Mouse (Mus musculus): ENCODE data around the gene Smim14.
"Not testable (repeated sequence)": the region's sequence is repeated elsewhere in the genome, so short reads cannot be mapped to it uniquely, and the experiment has no call there.

Gene Smim14

DNA sequence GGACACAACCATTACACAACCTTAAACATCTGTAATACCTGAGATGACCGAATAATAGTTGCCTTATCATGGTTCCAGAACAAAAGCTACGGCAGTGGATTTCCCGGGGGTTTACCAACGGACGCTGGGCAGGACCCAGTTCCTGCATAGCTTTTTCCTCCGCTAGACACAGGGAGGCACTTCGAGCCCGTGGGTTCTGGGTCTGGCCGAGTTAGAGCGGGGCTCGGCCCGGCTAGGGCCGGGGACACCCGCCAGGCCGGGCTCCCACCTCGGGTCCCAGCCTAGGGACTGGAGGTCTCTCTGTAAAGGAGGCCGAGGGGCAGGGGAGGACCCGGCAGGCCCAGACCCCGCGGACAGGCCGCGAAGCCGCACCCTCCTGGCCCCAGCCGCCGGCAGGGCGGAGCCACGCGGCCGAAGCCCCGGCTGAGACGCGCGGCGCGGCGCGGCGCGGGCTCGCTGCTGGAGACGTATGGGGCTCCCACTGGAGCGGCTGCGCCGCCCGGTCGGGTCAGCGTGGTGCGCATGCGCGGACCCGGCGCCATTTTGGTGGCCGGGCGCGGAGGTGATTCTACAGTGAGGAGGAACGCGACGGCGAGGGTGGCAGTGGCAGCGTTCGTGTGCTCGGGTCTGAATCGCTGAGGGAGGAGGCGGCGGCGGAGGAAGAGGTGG, at the start of gene Smim14, which contains the start of gene Ube2k:
Gene Smim14, minus strand, starts transcription at position 434 of the 669 bp plus-strand sequence.
Gene Ube2k, plus strand, starts transcription at position 483 of the 669 bp plus-strand sequence.
- peak; percentile 88 to 91 for DNase-seq (ENCODE audit: low spot score in 2 of 2)

GRCm38 (mm10) chr5:65586291-65586690, 49.3 kb upstream of the Smim14 start:
- DNase-seq (ENCODE audit: low spot score in 2 of 2): no peak

- DNase-seq (ENCODE audit: low spot score in 2 of 2): no peak
Observed at GRCm38 (mm10) chr5:65578545-65578944, 41.6 kb upstream of the Smim14 start.

GRCm38 (mm10) chr5:65575896-65576295, 38.9 kb upstream of the Smim14 start:
- DNase-seq (ENCODE audit: low spot score in 2 of 2): no peak

DNA sequence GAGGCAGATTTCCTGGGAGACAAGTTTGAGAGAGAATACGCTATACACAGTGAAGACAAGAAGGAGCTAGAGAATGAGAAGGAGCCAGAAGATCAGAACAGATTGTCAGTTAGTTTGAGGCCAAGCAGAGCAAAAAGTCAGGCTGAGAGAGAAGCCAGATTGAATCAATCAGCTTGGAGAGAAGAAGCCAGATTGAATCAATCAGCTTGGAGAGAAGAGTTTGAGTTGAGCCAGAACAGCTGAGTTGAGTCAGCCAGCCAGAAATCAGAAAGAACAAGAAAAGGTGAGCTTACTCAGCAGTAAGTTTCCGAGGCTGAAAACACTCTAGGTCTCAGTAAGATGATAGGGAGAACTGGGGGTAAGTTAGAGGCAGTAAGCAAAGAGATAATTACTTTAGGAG, 37.9 kb upstream of the Smim14 start:
- DNase-seq (ENCODE audit: low spot score in 2 of 2): no peak

GRCm38 (mm10) chr5:65565486-65565885, 28.5 kb upstream of the Smim14 start:
- no peak for DNase-seq (ENCODE audit: low spot score in 2 of 2)

DNA sequence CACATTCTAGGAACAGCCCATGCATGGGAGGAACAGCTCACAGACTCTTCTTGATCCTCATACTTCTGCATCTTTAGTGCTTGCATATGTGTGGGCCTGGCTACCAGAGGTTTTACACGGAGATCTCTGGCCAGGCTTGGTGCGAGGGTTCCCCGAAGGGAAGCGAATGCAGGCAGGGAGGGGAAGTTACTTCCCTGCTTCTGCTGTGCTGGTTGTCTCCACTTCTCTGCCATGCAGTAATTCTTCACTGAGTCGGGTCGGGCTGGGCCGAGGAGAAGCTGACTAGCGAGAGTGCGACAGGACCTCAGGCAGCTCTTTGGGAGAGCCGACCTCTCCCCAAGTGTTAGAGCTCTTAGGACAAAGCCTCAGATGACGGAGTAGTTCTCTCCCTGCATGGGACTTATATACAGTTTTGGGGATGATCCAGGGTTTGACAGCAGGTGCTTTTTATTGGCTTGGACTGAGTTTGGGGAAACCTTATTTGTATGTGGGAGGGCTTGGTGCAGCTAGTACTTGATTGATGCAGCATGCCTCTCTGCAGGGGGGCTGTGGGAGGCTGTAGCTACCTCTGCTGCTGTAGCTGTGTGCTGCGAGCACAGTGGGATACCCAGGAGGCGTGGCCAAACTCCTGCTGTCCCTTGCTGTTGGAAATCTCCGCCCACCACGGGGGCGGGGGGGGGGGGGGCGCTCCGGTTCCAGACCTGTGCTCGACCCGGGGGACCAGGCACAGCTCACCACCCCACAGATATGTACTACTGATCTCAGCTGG, 24.3 kb upstream of the Smim14 start:
- no peak for DNase-seq (ENCODE audit: low spot score in 2 of 2)

- DNase-seq (ENCODE audit: low spot score in 2 of 2): no peak
Observed at GRCm38 (mm10) chr5:65557109-65557508, 20.1 kb upstream of the Smim14 start.

DNA sequence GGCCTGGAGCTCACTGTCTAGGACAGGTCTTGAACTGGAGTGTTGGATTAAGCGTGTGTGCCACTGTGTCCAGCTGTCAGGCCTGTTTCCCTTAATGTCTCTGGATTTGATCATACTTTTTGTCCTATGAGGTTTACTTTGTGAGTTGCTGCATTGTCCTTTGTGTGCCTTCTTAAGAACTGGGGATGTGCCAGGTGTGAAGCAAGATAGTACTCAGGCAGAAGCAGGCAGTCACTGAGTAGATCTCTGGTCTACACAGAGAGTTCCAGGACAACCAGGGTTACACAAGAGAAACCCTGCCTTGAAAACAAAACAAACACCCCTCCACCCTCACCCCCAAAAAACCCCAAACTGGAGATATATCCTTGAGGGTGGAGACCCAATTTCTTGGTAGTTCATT, 12.7 kb upstream of the Smim14 start:
- DNase-seq (ENCODE audit: low spot score in 2 of 2): no peak

DNA sequence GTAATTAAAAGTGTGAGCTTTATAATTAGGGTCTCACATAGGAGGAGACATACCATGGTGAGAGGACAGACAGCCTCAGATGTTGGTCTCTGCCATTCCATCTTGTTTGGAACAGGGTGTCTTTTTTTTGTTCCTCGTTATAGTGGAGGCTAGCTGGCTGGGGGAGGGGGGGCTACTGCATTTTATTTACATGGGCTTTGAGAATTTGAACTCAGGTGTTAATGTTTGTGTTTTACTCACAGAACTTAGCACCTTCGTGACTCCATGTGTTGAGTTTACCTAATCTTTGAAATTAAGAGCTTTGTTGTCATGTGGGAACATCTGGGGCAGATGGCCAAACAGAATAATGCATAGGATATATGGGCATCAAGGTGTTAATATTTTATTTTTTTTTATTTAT, 7.6 kb upstream of the Smim14 start:
- no peak for DNase-seq (ENCODE audit: low spot score in 2 of 2)

DNA sequence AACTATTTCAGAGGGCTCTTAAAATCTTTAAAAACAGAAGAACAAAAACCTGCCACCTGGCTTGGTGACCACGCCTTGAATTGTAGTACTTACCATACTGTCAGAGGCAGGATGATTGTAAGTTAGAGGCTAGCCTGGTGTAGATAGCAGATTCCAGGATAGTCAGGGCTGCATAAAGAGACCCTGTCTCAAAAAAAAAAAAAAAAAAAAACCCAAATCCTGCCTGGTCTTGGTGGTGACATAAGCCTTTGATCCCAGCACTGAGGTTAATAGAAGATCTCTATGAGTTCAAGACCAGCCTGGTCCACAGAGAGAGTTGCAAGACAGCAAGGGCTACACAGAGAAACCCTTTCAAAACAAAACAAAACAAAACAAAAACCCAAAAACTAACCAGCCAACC, 6.5 kb upstream of the Smim14 start:
- DNase-seq (ENCODE audit: low spot score in 2 of 2): no peak

- DNase-seq (ENCODE audit: low spot score in 2 of 2): no peak
Observed at GRCm38 (mm10) chr5:65541889-65542288, 4.9 kb upstream of the Smim14 start.

DNA sequence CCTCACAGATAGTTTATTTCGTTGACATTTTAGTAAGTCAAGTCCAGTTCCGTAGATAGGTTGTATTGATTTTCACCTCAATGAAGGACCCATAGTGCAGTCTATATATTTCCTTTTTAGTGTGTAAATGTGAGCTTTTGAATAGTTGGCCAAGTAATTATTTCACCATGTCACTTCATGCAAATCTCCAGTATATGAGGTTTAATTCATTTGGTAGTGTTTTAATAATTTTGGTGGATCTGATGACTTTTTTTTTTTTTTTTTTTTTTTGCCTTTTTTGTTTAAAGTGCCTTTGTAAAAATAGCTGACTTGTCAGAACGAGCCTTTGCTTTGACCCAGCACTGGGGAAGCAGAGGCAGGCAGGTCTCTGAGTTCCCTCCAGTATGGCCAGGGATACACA, 2.8 kb upstream of the Smim14 start:
- DNase-seq (ENCODE audit: low spot score in 2 of 2): no peak

- DNase-seq (ENCODE audit: low spot score in 2 of 2): no peak
Observed at GRCm38 (mm10) chr5:65538829-65539228, 1.8 kb upstream of the Smim14 start.

GRCm38 (mm10) chr5:65538121-65538520, 1.1 kb upstream of the Smim14 start:
- no peak for DNase-seq (ENCODE audit: low spot score in 2 of 2)

DNA sequence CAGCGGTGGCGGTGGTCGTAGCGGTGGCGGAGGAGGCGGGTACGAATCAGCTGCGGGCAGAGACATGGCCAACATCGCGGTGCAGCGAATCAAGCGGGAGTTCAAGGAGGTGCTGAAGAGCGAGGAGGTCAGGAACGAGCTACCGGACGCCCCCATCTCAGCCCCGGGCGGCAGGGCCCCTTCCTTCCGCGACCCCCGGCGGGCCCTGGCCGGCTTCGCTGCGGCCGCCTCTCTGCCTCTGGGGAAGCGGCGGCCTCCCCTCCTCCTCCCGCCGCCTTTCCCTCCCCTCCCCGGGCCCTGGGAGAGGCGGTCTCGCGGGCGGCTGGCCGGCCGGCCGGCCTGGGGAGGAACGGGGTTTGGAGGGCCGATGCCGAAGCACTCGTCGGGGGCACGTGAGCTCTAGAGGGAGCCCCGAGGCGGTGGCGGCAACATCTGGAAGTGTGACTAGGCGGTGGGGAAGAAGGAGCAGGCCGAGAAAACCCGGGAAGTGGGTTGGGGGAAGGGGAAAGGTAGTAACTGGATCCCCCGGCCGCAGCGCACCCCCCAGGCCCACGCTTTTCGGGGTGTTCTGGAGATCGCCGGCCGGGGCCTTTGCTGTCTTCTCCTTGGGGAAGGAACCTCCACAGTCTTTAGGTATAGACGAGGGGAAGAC, 562 bp upstream of the Smim14 start:
- peak in 1 of 2 experiments; percentile 42 for DNase-seq (ENCODE audit: low spot score in 2 of 2)

DNA sequence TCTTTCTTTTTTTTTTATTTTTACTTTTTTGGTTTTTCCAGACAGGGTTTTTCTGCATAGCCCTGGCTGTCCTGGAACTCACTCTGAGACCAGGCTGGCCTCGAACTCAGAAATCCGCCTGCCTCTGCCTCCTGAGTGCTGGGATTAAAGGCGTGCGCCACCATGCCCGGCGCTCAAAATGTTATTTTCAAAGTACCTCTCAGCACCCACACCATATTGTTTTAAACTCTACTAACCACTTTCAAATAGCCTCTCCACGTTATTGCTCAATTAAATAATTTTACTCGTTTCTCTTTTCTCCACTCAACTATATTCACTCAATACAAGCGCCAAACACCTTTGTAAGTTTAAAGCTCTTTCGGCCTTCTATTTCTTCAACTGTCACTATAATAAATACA, 917 bp downstream of the Smim14 start:
- DNase-seq (ENCODE audit: low spot score in 2 of 2): not testable (repeated sequence)

GRCm38 (mm10) chr5:65535457-65536067, 1.4 kb downstream of the Smim14 start:
- DNase-seq (ENCODE audit: low spot score in 2 of 2): no peak

DNA sequence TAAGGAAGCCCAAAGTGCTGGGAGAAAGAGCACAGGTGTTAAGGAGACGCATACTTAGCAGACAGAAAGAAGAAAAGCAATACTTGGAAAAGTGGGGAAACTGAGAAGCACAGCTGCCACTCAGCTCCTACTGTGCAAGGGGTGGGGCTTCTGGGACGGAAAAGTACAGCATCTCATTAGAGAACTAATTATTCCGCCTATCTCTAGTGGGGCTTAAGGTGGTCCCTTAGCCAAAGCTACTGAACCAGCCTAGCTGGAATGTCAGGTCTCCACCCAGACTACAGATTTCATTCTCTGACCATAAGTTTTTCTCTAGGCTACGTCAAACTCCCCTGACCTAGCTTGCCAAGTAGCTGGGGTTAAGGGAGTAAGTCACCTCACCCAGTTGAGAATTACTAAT, 2.5 kb downstream of the Smim14 start:
- DNase-seq (ENCODE audit: low spot score in 2 of 2): no peak

GRCm38 (mm10) chr5:65531283-65531682, 5.7 kb downstream of the Smim14 start:
- DNase-seq (ENCODE audit: low spot score in 2 of 2): no peak

DNA sequence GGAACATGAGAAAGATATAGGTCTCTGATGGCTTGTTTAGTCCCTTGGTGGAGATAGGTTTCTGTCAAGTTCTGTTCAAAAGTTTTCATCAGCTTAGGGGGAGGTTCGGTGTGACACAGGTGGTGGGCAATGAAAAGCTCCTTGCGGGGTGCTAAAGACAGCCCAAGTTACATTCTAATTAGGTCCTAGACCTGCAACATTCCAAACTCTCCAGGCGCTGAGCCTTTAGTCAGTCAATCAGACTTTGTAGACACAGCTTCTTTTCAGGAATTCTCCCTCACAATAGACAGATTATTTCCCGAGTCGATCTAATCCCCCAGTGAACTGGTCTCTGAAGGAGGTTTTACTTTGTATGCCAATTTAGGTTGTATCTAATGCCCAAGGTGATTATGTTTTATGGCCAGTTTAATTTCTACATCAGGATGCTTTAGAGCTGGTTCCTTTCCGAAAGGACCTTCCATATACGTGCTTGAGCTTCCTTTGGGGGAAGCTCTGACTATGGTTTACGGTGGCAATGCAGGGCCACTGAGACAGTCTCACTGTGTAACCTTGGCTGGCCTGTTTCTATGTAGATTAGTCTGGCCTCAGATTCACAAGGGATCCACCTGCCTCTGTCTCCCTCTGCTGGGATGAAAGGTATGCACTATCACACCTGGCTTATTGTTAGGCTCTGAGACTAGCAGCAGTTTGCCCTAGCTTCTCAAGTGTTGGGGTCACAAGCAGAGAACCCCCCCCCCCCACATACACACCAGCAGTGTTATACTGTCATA, 11.1 kb downstream of the Smim14 start:
- DNase-seq (ENCODE audit: low spot score in 2 of 2): no peak

DNA sequence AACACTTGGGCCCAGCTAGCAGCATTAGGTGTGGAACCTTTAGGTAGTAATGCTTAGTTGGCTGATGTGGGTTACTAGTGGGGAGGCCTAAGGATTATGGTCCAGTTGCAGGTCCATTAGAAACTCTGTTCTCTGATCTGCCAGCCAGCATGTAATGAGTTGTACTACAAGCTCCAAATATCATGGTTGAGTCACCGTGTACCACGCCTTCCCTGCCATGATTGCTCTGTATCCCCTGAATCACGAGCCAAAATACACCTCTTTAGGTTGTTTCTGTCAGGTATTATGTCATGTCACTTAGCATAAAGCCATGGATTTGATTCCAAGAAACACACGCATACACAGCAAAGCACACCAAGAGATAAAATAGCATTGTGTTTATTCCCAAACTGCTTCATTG, 12.2 kb downstream of the Smim14 start:
- DNase-seq (ENCODE audit: low spot score in 2 of 2): no peak

Data from urinary bladder, postnatal 36 days (tissue).